Mouse (Mus musculus) heart, adult 18-20 months (tissue): Measurements from ENCODE around the gene Ccdc85b. TPM values are rescaled to one million over a fixed set of nuclear protein-coding genes. Genes with fewer than 3 reads are reported as not detected.

Experiments used
- DNase-seq, 2 experiments: peaks; one replicate each; pipeline ENCODE4 v3.0.0; 2021 to 2022; ENCODE audit warnings: mixed read lengths in 1 of 2
- total RNA-seq, 2 experiments: library from RNA; stranded (reverse); gene quantifications; 2 replicates each; pipeline ENCODE4 v1.2.3; 2021

Gene Ccdc85b
- total RNA-seq, 2 experiments from 2014 or later = 6.0 to 6.7 TPM

DNA sequence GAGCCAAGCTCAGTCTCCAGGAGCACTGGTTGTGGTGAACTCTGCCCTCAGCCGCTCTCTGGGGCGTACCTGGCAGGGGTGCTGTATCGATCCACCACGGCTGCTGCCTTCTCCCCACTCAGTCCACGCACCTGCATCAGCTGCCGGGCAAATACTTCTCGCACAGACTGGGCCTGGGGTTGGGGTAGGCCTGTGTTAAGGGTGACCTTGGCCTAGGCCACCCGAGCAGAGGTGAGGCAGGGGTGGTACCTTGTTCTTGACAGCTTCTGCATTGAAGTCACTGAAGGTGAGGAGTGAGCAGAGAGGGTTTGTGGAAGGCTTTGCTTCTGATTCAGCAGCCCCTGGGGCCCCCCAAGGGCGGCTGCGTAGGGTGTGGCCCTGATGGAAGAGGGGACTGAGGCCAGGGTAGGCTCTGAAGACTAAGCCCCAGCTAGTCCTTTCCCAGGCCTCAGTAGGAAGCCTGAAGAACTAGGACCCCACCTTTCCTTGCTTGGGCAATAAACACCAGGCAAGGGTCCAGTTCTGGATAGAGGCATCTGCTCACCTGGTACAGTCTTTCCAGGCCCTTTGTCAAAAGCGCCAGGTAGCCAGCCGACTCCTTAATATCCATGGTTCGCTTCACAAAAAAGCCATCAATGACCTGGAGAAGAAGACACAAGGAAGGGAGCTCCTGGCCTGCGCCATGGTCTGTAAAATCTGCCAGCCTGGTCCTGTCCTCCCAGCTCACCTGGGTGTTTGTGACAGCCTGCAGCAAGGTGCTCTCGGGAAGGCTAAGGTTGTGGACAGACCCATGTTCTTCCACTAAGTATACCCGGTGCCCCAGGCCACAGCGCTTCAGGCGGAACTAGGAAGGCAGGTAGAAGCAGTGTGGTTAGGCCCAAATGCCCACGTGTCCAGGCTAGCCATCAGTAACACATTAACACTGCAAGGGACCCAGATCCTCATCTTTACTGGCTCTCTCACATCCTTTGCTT lies 26.0 kb upstream of the Ccdc85b start:
- no peak for DNase-seq

DNA sequence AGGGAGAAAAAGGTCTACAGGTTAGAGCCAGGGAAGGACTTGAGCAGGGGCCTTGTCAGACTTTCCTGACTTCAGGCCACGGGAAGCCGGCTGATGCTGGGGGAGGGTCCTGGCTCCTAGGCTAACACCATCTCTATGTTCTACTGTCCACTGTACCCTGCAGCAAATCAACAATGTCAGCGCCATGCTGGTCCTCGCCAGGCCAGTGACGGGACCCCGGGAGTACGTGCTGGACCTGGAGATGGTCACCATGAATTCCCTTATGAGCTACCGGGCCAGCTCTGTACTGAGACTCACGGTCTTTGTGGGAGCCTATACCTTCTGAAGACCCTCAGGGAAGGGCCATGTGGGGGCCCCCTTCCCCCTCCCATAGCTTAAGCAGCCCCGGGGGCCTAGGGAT lies 23.7 kb upstream of the Ccdc85b start:
- no peak for DNase-seq

DNA sequence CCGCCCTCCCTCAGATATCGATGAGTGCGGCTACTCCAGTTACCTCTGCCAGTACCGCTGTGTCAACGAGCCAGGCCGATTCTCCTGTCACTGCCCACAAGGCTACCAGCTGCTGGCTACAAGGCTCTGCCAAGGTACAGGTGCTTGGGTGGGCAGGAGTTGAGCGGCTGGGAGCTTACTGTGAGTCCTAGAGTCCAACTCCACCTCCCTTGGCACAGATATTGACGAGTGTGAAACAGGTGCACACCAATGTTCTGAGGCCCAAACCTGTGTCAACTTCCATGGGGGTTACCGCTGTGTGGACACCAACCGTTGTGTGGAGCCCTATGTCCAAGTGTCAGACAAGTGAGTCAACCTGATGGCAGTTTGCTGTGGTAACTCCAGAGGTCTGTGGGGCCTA lies 22.3 kb upstream of the Ccdc85b start:
- no peak for DNase-seq

DNA sequence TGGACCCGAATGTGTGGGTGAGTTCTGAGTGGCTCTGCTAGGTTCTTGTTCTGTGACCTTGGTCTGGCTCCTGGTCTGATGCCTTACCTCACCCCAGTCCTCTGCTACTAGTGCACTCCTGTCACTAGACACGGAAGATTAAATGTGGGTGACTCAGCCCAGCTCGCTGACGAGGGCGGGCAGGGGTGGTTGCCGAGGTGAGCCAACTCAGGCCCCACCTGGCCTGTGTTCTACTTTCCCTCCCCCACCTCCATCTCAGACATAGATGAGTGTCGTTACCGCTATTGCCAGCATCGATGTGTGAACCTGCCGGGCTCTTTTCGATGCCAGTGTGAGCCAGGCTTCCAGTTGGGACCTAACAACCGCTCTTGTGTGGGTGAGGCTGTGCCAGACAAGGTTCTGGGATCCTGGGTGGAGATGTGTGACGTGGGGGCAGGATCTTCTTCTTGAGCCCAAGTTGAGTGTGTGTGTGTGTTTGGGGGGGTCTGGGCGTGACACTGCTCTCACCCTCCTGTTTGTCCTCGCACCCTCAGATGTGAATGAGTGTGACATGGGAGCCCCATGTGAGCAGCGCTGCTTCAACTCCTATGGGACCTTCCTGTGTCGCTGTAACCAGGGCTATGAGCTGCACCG lies 20.1 kb upstream of the Ccdc85b start:
- DNase-seq = no peak

DNA sequence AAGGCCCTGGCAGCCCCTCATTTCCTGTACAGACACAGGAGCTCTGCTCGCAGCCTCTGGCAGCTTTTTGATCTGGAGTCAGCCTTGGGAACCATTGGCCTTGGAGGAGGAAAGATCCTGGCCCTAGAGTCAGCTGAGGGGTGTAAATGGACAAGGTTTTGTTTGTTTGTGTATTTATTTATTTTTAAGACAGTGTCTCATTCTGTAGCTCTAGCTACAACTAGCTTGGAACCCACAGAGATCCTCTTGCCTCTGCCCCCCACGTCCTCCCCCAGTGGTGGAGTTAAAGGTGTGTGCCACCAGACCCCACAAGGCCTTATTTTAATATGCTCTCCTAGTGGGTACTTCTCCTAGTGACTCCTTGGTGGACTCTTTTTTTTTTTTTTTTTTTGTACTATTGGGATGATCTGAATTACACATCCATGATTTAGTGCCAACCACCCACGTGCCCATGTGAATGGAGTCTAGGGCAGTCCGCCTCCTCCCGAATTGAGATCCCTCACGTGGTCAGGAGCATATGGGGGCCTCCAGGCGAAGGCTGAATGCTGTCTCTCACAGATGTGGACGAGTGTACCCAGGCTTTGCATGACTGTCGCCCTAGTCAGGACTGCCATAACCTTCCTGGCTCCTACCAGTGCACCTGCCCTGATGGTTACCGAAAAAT lies 19.4 kb upstream of the Ccdc85b start:
- DNase-seq = no peak

DNA sequence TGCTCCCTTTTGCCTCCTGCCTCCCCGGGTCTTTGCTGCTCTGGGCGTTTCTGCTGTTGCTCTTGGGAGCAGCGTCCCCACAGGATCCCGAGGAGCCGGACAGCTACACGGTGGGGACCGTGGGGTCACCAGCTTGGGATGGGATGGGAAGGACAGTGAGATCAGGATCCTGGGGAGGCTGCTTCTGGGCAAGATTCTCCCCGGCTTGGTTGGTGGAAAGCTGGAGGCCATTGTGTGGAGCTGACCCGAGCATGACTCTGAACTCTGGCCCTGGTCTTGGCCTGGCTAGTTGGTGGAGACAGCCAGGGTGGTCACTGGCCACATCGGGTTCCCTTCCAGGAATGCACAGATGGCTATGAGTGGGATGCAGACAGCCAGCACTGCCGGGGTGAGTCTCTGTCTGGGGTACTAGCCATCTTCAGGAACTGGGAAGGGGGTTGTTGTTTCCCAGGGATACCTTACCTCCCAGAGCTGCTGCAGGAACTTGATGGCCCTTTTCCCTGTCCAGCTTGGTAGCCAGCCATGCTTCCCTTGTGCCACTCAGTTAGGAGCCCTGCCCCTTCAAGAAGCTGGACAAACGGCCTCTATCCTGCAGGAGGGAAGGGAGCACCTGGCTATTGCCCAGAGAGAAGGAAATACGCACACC lies 17.5 kb upstream of the Ccdc85b start:
- DNase-seq = peak in 1 of 2 experiments; percentile 43

DNA sequence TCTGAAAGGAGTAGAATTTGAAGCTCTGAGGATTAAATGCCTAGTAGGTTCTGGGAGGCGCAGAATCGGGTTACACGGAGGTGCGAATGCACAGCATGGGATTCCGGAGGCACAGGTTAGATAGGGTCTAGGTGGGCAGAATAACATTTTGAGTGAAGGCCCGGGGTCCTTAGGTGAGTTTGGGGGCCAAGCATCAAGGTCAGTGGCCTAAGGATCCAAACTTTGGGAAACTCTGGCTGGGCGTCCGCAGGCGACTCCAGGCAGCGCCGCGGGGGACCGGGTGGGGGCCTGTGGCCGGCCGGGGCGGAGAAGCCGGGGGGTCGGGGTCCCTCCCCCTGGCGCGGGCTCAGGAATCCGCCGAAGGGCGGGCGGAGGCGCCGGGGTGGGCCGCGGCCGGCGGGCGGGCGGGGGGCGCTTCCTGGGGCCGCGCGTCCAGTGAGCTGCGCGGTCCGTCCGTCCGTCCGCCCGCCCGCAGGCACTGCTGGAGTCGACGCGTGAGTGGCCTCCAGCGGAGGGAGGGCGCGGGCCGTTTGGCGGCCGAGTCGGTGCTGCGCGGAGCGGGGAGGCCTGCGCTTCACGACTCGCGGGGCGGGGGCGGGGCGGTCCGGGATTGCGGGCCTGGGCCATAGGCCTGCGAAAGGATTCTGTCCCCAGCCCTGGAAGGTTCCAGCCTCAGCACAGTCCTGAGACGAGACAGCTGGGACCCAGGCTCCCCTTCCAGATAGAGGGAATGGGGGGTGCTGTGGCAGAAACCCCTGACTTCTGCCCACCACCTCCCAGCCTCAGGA lies 16.8 kb upstream of the Ccdc85b start:
- DNase-seq = peak; percentile 55 to 59

DNA sequence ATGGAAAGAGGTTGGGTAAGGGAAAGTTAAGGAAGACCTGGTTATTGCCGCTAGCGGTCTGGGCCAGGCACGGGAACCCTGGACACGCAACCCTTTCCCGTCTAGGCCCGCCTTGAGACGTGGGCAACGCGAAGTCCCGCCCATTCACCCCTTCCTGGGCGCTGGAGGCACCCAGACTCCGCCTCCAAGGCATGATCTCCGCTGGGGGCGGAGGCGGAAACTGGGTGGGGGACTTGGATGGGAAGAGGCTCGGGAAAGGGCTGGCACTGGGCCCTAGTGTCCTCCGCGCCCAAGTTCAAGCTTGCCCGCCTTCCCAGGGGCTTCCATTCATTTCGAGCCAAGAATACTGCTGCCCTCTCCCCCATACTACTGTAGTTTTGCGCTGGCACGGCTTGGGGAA lies 16.0 kb upstream of the Ccdc85b start, which contains the start of gene Efemp2:
Gene Efemp2, plus strand, starts transcription at position 235 of the 400 bp plus-strand sequence.
- peak; percentile 87 to 92 for DNase-seq

DNA sequence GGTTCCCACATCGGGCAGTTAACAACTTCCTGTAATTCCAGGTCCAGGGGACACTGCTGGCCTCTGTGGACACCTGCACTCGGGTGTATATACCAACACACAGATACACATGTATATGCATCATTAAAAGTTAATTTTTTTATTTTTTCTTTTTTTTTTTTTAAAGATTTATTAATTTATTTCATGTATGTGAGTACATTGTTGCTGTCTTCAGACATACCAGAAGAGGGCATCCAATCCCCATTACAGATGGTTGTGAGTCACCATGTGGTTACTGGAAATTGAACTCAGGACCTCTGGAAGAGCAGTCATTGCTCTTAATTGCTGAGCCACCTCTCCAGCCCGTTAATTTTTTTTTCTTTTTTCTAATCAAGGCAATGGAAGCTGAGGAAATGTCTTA lies 15.2 kb upstream of the Ccdc85b start:
- no peak for DNase-seq

DNA sequence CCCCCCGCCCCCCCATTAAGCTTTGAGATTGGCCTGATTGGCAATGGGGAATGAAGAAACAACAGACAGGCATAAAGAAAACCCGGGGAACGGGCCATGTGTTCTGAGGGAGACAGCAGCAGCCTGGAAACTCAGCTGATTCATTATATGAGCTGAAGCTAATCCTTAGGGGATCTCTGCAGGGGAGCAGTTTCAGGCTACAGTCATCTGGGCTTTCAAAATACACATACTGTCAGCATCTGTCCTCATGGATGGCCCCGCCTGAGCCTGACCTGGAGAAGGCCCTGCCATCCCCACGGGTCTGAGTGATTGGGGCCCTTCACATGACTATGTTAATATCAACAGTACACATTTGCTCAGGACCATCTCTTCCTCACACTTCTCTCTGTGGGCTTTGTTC lies 14.2 kb upstream of the Ccdc85b start:
- no peak for DNase-seq

DNA sequence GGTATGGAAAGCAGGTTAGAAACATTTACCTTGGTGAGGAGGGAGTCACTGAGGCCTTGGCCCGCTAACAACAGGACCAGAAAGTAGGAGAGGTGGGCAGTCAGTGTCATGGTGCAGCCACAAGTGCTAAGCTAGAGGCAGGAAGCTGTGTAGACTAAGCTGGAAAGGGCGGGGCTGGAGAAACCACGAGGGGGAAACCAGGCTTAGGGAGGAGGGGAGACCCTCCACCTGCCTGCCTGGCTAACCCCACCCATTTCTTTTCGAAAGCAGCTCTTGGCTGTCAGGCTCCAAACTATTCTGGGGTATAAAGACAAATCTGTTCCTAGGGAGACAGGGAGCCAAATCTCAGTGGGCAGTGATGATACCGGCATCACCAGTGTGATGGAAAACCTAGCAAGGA lies 10.7 kb upstream of the Ccdc85b start, which contains the start of gene Ctsw:
Gene Ctsw, minus strand, starts transcription at position 134 of the 400 bp plus-strand sequence.
- no peak for DNase-seq

DNA sequence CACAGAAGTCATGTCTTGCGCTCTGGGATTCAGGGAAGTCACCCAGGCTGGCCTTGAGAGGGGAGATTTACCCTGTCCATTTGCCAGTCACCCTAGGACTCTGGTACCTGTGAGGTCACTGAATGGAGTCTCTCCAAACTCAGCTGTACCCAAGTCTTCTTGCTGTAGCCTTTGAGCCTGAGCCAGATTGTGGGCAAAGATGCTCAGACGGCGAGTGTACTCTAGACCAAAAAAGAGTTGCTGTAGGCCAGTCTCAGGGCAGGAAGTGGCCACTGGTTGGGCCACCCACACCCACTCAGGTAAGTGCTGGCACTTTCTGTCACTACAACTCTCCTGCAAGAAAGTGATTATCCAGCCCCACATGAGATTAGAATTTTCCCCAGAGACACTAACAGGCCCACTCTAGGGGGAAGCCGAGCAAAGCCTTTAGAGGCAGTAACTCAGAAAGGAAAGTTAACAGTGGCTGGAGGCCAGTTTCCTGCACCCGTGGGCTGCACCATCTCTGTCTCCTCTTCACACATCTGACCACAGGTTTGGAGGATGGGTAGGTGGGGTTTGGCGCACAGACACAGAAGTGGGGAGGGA lies 9.3 kb upstream of the Ccdc85b start:
- no peak for DNase-seq

DNA sequence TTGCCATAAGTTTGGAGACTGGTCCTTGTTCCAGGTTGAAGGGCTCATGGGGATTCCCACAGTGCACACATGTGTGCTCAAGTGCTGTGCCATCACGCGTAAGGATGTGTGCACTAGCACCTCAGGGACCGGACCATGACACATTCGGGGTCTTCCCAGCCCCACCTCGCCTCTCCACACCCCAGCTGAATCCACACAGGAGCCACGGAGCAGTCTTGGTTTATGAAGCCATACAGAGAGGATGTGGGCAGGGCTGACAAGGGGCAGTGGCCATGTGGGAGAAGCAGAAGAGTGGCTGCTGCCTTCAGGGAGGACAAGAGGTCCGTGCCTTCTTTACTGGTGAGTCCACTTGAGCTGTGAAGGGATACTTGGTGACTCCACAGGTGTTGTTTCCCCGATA lies 7.3 kb upstream of the Ccdc85b start:
- DNase-seq = no peak

DNA sequence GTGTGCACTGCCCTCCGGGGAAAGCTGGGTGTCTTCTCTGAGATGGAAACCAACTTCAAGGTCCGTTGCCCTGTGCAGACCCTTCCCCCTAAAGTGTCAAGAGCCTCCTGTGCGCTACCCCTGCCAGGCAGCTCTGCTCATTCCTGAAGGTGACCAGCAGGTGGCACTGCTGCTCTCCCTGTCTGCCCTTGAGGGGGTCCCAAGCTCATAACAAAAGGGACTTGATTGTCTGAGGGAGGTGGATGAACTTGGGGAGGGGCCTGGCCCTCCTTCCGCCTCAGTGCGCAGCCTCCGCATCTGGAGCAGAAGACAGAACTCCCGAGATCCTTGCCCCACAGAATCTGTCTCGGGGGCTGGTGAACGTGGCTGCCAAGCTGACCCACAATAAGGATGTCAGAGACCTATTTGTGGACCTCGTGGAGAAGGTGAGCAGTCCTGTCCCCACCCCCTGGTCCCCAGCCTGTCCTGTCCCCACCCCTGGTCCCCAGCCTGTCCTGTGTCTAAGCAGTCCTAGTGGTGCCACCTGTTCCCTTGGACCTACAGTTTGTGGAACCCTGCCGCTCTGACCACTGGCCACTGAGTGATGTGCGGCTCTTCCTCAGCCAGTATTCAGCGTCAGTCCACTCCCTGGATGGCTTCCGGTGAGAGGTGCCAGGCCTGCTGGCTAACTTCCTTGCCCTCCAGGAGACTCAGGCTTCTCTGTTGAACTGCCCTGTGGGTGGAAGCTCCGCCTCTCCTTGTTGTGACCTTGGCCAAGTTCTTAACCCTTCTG lies 6.3 kb upstream of the Ccdc85b start:
- peak; percentile 52 to 72 for DNase-seq

DNA sequence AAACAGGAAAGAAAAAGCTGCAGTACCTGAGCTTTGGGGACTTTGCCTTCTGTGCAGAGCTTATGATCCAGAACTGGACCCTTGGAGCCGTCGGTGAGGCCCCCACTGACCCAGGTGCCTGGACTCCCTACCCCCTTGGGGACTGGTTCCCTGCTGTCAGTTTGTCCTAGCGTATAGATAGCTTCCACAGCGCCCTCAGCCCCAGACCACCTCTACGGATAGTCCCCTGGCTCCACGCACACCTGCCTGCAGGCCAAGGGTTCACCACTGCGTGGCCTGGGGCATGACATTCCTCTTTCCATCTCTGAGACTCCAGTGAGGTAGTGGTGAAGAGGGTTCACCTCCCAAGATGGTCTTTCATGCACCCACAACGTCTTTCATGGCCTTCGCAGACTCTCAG lies 5.5 kb upstream of the Ccdc85b start:
- no peak for DNase-seq

DNA sequence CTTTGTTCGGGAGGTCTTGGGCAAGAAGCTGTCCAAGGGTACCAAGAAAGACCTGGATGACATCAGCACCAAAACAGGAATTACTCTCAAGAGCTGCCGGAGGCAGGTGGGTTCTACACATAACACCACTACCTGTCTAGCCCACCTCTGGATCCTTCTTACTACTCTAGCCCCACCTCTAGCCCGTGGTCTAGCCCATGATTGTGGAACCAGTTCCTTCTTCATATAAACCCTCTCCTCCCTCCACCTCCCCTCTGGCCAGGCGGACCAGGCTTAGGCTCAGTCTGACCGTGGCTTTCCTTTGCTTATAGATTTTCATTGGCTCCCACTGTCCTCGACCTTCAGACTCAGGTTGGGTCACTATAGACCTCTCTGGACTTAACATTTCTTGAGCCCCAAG lies 3.7 kb upstream of the Ccdc85b start:
- no peak for DNase-seq

DNA sequence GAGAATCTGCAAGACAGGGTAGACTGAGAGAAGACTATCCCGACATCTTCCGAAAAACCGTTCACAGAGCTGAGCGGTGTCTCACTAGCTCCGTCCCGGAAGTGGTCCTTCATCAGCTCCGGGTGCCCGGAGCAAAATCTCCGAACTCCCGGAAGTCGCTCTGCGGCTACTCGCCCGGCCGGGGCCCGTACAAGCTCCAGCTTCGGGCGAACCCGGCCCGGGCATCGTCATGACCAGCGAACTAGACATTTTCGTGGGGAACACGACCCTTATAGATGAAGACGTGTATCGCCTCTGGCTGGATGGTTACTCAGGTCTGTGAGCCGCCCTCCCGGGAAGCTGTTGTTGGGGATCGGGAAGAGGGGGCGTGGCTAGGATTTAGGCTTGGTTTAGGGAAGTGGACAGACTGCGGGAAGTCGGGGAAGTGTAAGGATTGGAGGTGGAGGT lies 2.8 kb upstream of the Ccdc85b start, which contains the start of gene Fibp:
Gene Fibp, plus strand, starts transcription at position 151 of the 447 bp plus-strand sequence.
- peak; percentile 90 to 92 for DNase-seq

DNA sequence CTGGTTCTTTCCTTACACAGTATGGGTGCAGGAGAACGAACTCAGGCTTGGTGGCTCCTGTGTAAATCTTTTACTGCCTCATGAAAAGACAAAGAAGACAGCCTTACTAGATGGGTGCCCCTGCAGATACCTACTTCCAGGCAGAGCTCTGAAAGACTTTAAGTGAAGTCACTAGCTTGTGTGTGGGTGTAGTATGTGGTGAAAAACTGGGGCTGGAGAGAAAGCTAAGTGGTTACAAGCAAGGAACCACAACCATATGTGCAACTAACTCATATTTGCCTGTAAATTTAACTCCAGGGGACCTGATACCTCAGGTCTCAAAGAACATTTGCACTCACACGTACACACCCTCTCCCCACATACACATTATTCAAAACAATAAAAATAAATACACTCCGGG lies 2.2 kb upstream of the Ccdc85b start:
- no peak for DNase-seq

DNA sequence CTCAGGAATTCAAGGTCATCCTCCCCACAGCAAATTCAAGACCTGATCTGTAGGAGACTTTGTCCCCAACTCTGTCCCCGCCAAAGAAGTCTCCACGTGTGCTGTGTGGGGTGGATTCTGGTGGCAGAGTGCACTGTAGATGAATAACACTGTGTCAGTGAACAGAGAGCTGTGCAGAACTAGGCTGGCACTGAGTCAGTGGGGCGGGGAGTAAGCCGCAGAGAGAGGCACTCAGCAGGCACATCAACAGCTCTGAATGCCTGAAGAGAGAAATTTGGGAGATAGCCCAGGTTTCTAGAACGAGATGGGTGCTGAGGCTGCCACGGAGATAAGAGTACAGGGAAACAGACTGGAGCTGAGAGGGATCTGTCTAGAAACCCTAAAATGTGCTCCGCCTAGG lies 1.3 kb upstream of the Ccdc85b start:
- DNase-seq = peak; percentile 48 to 53
